Mouse (Mus musculus) bone marrow, adult 2 months (tissue): ENCODE results near the gene Zkscan17. TPM values are rescaled to one million over a fixed set of nuclear protein-coding genes. Genes with fewer than 3 reads are reported as not detected.

Experiments
- H3K27ac ChIP-seq: fragments of 200-500 bp; 2 replicates; pipeline ENCODE4 v1.5.1; 2012; ENCODE audit warnings: low read depth, mild to moderate bottlenecking, control low read depth, inconsistent platforms, low read length; ENCODE audit not compliant: control insufficient read depth, poor library complexity, insufficient read depth
- H3K4me1 ChIP-seq: fragments of 200-500 bp; 2 replicates; pipeline ENCODE4 v1.6.1; 2011; ENCODE audit warnings: low read length; ENCODE audit not compliant: control insufficient read depth, insufficient read depth
- H3K4me3 ChIP-seq: fragments of 200-500 bp; replicated peaks from 2 replicates; pipeline ENCODE3; 2011; ENCODE audit warnings: mild to moderate bottlenecking, low read depth, low read length, control low read depth; ENCODE audit not compliant: control insufficient read depth
- CTCF ChIP-seq: fragments of 200-500 bp; IDR thresholded peaks from 2 replicates; pipeline ENCODE4 v1.5.1; 2011; ENCODE audit warnings: low read length, control low read depth; ENCODE audit not compliant: control insufficient read depth, insufficient read depth
- POLR2A ChIP-seq: fragments of 200-500 bp; IDR thresholded peaks from 2 replicates; pipeline ENCODE4 v1.6.1; 2011; ENCODE audit warnings: low read depth, mild to moderate bottlenecking, control low read depth, low read length, borderline replicate concordance; ENCODE audit not compliant: control insufficient read depth
- WGBS: fragments of 180-500 bp; shearing (Covaris S2); methylation state at CpG from one replicate; pipeline ENCODE4 v1.1.7; 2018; 5-methylcytosine and 5-hydroxymethylcytosine counted together
- polyA plus RNA-seq: library from polyadenylated mRNA; stranded (reverse); fragments of >200 nt; gene quantifications from 2 replicates; pipeline ENCODE4 v1.2.4, GENCODE M21; 2011; ENCODE audit warnings: low replicate concordance; ENCODE audit not compliant: missing spikeins, insufficient read depth, insufficient read length

The Zkscan17 gene
- polyA plus RNA-seq, 1 experiment: 7.9 TPM

DNA sequence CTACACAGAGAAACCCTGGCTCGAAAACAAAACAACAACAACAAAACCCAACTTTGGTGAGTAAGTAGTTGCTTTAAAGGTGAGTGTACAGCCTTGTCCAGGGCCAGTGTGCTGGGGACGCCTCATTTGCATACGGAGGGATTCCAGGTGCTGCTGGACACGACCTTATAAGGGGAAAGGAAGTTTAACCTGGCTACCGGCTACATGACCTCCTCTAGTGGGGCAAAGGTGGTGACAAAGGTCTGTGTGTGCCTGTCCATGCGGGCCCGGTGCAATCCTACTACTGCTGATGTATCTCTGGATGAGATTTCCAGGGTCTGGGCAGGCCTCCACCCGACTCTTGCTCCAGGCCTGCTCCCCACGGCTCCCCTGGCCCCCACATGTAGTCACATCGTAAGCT lies 13.8 kb downstream of the Zkscan17 start:
- Histone ChIP-seq H3K4me1 (no peaks in the 10 kb centered on the region), H3K4me3 (no peak overlapping the region), H3K27ac (no peak overlapping the region)
- TF ChIP-seq POLR2A: no peak
- TF ChIP-seq CTCF: no peak
- 89% methylated on average over 10 of the region's 10 CpGs for WGBS

DNA sequence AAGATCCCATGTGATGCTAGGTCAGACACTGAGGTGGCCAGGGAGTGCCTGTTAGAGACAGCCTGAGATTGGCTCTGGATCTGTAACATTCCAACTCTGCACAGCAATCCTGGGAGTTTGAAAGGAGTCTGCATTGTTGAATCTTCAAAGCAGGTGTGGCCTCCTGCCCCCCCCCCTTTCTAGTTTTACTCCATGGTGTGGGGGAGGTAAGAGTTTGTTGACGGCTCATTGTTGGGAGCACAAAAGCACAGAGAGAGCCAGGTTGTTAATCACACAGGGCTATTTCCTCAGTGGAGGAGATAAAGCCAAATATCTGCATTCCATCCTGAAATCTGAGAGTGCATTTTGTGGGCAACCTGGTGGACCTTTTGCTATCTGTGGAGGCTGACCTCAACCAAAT lies 15.0 kb downstream of the Zkscan17 start:
- Histone ChIP-seq H3K4me1 (no peaks in the 10 kb centered on the region), H3K27ac (no peak overlapping the region), H3K4me3 (no peak overlapping the region)
- 68% methylated on average over 1 of the region's 1 CpGs for WGBS
- no peak for TF ChIP-seq CTCF
- TF ChIP-seq POLR2A: no peak

DNA sequence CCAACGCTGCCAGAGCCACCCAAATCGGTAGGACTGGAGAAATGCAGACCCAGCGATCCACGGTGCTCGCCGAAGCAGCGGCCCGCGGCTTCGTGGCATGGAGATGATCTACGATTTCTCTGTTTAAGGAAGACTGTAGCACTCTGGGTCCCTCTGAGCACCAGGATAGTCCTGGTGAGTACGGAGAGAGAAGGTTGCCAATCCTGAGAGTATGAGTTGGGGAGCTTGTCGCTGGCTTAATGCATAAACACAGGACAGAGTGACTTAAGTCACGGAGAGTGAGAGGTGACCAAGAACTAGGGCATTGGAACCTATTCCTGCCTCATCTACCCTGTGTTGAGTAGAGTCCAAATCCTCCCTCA lies 19.9 kb downstream of the Zkscan17 start:
- 6% methylated on average over 14 of the region's 14 CpGs for WGBS
- no peaks in the 10 kb centered on the region; the same call in 1 of the 2 replicates for H3K4me1 ChIP-seq
- peak overlapping the region; percentile 54 for H3K4me3 ChIP-seq
- no peak overlapping the region for H3K27ac ChIP-seq
- no peak for TF ChIP-seq POLR2A
- TF ChIP-seq CTCF: no peak

DNA sequence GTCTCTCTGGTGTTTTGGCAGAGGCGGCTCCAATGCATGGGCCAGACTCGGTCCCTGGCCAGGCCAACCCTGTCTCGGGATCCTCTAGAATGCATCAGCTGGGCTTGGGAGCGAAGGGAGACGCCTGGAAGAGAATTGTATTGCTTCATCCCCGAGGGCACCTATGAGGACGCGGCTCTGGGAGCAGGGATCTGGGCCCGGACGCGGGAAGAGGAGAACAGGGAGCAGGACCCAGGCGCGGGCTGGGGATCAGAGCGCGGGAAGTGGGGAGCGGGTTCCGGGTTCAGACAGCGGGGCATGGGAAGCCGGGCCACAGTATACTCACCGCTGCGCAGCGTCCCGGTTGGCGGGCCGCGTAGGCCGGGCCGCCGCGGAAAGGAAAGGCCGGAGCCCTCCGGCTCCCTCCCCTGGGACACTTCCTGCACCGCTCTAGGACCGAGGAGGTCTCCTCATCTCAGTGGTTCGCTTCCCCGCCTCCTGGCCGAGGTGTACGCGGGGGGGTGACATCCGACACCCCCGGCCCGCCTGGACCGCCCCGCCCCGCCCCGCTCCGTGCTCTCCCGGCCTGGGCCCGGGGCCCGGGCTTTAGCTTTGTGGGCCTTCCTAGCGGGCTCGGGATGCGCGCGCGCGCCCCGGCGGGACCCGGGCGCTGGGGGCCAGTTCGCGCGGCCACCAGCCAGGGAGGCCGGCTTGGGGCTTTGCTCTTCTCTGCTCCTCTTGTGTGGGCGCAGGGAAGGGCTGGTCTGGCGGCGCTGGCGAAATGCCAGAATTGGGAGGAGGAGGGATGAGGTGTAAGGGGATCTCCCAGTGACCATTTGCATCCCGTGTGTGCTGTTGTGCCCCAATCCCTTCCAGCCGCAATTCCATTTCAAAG lies 20.5 kb downstream of the Zkscan17 start:
- Histone ChIP-seq H3K4me3 (peak overlapping the region; percentile 69), H3K4me1 (no peaks in the 10 kb centered on the region; the same call in 1 of the 2 replicates), H3K27ac (peak overlapping the region; percentile 3; the same call in 1 of the 2 replicates)
- no peak for TF ChIP-seq CTCF
- TF ChIP-seq POLR2A: peak; percentile 13; the same call in 1 of the 2 replicates
- WGBS: under 1% methylated on average over 69 of the region's 71 CpGs

DNA sequence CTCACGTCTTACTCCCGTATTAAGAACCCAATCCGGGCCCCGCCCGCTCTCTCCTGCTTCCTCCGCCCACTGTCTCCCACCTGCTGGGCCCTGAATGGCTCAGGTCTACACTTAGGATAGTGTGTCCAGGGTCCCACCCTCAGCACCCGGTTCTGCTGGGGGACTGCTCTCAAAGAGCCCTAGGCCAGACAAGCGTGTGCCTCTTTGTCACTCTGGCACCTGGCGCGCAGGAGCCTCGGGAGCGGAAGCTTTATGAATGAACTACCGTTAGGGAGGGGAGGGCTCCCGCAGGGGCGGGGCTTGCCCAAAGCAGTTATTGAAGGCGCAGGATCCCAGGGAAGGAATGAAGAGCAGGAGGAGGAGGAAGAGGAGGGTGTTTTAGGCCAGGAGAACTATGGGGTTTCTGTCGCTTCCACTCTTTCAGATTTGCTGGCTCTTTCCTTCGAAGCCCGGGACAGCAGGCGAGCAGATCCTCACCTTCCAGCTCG lies 21.2 kb downstream of the Zkscan17 start:
- no peak for TF ChIP-seq CTCF
- TF ChIP-seq POLR2A: peak; percentile 48; the same call in 1 of the 2 replicates
- WGBS: 2% methylated on average over 21 of the region's 21 CpGs
- Histone ChIP-seq H3K27ac (peak overlapping the region; percentile 3; the same call in 1 of the 2 replicates), H3K4me3 (peak overlapping the region; percentile 69), H3K4me1 (no peaks in the 10 kb centered on the region; the same call in 1 of the 2 replicates)

DNA sequence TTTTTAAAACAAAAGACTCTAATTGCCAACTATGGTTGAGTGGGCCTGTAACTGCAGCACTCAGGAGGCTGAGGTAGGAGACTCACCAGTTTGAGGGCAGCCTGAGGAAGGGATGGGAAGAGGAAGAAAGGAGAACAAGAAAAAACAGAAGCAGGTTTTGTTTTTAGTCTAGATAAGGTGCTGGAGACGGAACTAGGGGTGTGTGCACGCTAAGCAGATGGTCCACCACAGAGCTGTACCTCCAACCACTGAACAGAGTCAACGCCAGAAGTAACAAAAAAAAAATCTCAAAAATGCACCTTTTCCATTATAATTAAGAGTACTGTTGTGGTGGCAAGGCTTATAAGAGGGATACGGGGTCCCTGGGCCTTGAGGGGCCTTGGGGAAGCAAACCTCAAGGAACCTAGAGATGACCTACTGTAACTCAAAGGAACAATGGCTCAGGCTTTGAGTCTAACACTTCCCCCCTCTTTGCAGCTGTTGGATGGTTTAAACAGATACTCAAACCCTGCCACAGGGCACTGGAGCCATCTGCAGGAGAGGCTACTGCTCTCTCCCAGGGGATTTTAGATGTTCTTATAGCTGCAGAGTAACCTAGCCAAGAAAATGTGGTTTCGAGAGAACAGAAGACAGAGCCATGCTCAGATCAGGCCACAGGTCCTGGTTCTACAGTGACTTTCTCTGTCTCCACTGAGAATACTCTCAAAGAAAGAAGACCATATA lies 24.4 kb downstream of the Zkscan17 start:
- peak overlapping the region; percentile 68; the same call in 1 of the 2 replicates for H3K27ac ChIP-seq
- WGBS: 62% methylated on average over 5 of the region's 5 CpGs
- no peak overlapping the region for H3K4me3 ChIP-seq
- TF ChIP-seq POLR2A: no peak
- no peak for TF ChIP-seq CTCF
- H3K4me1 ChIP-seq: no peaks in the 10 kb centered on the region; the same call in 1 of the 2 replicates

DNA sequence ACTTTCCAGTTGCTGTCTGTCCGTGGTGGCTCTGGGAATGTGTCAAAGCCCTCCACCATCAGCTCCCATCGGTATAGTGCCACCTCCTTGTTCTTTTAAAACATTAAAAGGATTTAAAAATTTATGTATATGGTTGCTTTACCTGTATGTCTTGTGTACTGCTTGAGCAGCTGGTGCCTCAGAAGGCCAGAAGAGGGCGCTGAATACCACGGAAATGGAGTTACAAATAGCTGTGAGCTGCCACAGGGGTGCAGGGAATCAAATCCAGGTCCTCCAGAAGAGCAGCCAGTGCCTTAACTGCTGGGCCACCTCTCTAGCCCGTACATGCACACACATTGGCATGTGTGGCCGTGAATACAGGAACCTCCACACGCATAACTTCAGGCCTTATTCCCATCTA lies 28.8 kb downstream of the Zkscan17 start:
- H3K4me3 ChIP-seq: no peak overlapping the region
- TF ChIP-seq CTCF (no peak), POLR2A (no peak)
- H3K27ac ChIP-seq: no peak overlapping the region
- no peaks in the 10 kb centered on the region; the same call in 1 of the 2 replicates for H3K4me1 ChIP-seq
- 89% methylated on average over 7 of the region's 7 CpGs for WGBS
